Mouse (Mus musculus): ENCODE results near the gene Cdh23.

- TF ChIP-seq HCFC1 (IDR thresholded peaks at IDR 0.05; ENCODE audit: borderline replicate concordance, insufficient read depth, low read length) (no peak), CHD2 (IDR thresholded peaks at IDR 0.05; ENCODE audit: low read depth, low read length) (no peak), ZC3H11A (IDR thresholded peaks at IDR 0.05; ENCODE audit: borderline replicate concordance, low read depth, low read length) (no peak), MAFK (IDR thresholded peaks at IDR 0.05; ENCODE audit: insufficient read depth, low read depth, low read length) (no peak)
These were observed 157.0 kb downstream of the Cdh23 start for GRCm38 (mm10) chr10:60539164-60539914.
